Mouse (Mus musculus) v-Abl transformed pro-B cells (cell line): Measurements from ENCODE around the gene Zfr2.

Experiments
- in situ Hi-C, 2 experiments: fragments of 400-800 bp; cut with MboI; formaldehyde crosslinking; loops; one replicate each; pipeline ENCODE4 v1.15.1; 2025; ENCODE audit not compliant: unreplicated experiment in 2 of 2

Zfr2 gene

GRCm38 (mm10) chr10:81298369-81299100 is 65.6 kb downstream of the Zfr2 start:
- in situ Hi-C loops: no loop called here

DNA sequence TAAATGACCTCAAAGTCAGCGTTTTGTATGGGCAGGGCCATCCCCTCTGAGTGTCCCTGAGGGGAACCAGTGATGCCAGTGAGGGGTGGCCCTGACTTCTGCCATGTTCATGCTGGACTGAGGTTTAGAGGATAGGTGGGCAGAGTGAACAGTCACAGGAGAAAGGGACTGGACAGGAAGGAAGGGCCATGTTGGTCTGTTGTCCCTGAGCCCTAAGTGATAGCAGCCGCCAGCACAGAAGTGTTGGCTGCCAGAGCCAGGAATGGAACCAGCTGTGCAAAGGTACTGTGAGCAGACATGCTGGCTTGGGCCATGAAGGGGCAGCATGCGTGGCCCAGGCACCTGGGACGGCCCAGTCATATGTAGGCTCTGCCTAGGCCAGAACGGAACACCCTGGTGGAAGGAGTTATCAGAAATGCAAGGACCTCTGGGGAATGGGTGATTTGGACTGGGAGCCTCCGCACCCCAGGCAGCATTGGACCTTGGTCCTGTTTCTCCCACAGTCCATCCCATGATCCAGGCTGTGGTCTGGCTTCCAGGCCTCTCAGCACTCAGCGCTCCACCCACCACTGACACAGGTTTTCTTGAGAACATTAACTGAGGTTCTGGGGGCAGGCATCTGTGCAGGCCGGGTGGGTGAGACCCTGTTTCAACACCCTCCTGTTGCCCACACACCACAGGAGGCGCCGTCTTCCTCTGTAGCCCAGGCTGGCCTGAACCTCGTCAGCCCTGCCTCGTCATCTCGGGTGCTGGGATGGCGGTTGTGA is 66.8 kb downstream of the Zfr2 start:
- in situ Hi-C loops: no loop called here

DNA sequence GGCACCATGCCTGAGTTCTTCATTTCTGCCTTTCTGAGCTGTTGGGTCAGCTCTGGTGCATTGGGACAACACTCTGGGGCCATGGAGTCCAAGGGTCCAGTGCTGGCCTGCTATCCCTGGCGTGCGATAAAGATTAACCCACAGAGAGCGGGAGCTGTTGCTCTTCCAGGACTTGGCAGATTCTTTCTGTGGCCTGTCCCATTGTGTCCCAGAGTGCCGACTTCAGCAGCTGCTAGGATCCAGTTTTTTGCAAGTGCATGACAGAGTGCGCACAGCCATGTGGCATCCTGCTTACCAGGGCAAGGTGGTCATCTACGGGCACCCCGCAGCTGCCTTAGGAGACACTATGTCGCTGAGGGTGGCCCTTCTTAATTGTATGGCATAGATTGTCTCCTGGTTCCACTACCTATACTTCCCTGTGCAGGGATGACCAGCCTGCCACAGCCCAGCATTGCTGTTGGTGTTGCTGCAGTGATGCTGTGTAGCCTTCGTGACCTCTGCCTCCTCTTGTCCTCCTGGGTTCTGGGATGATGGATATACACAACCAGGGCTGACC is 67.5 kb downstream of the Zfr2 start:
- in situ Hi-C loops: no loop called here

GRCm38 (mm10) chr10:81301321-81301720 is 68.4 kb downstream of the Zfr2 start:
- in situ Hi-C loops: no loop called here
